Mouse (Mus musculus) cerebellum, adult 2 months (tissue): ENCODE measurements at regions not wholly inside any gene's neighbourhood (a gene's known extent, or its start where the extent isn't known, plus 50 kb on each side); places are given as distances from the start of the nearest gene placed in this dataset.

Experiments used
- DNase-seq, 2 experiments: peaks; one replicate each; pipeline ENCODE4 v3.0.0; 2021
- H3K27ac ChIP-seq: fragments of 200-500 bp; 2 replicates; pipeline ENCODE4 v1.5.1; 2012; ENCODE audit warnings: low read length, control low read depth, inconsistent platforms; ENCODE audit not compliant: insufficient read depth
- H3K27me3 ChIP-seq: fragments of 200-500 bp; 2 replicates; pipeline ENCODE4 v1.6.1; 2012; ENCODE audit warnings: inconsistent platforms, mild to moderate bottlenecking, low read length, moderate library complexity; ENCODE audit not compliant: control insufficient read depth, insufficient read depth
- H3K4me1 ChIP-seq: fragments of 200-500 bp; 2 replicates; pipeline ENCODE4 v1.6.1; 2011; ENCODE audit warnings: low read length; ENCODE audit not compliant: control insufficient read depth, insufficient read depth
- H3K4me3 ChIP-seq: fragments of 200-500 bp; replicated peaks from 2 replicates; pipeline ENCODE3; 2011; ENCODE audit warnings: mild to moderate bottlenecking, low read depth, low read length, control low read depth; ENCODE audit not compliant: insufficient read depth
- CTCF ChIP-seq: fragments of 200-500 bp; IDR thresholded peaks from 2 replicates; pipeline ENCODE4 v1.5.1; 2011; ENCODE audit warnings: low read depth, mild to moderate bottlenecking, control low read depth, low read length, moderate library complexity, borderline replicate concordance; ENCODE audit not compliant: insufficient read depth
- POLR2A ChIP-seq: fragments of 200-500 bp; IDR thresholded peaks from 2 replicates; pipeline ENCODE4 v1.6.1; 2011; ENCODE audit warnings: low read length, control low read depth, borderline replicate concordance; ENCODE audit not compliant: insufficient read depth
- WGBS: fragments of 180-500 bp; shearing (Covaris S2); methylation state at CpG from one replicate; pipeline ENCODE4 v1.1.7; 2018; 5-methylcytosine and 5-hydroxymethylcytosine counted together

- 65% methylated on average over 7 of the region's 7 CpGs for WGBS
- no peak for DNase-seq
Observed at GRCm38 (mm10) chr6:143663306-143663705, 496.3 kb downstream of the Etnk1 start.

DNA sequence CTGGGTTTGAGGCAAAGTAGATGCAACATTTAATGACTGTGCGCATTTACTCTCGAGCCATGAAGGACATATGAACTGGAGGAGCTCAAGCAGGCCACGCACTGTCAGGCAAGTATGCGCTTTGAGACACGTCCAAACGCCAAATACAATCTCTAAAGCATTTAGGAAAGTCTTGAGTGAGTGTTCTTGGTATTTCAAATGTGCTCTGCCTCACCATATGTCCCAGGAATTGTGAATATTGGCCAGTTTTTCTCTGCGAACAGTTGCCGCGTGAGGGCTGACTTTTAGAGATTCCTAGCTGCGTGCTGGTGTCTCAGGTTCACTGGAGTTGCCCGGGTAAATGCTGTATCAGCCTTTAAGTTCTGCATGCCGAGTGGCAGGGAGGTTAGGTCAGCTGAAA, 498.4 kb downstream of the Etnk1 start:
- Histone ChIP-seq H3K27ac (no peak overlapping the region), H3K27me3 (no peaks in the 10 kb centered on the region), H3K4me1 (no peaks in the 10 kb centered on the region), H3K4me3 (no peak overlapping the region)
- DNase-seq, result no peak
- WGBS, result 82% methylated on average over 12 of the region's 12 CpGs
- no peak for TF ChIP-seq POLR2A
- no peak for TF ChIP-seq CTCF

More at GRCm38 (mm10) chr6:143663306-143663705, 496.3 kb downstream of the Etnk1 start:
- TF ChIP-seq POLR2A (no peak), CTCF (no peak)
- no peaks in the 10 kb centered on the region for H3K27me3 ChIP-seq
- no peak overlapping the region for H3K27ac ChIP-seq
- H3K4me1 ChIP-seq, result no peaks in the 10 kb centered on the region
- no peak overlapping the region for H3K4me3 ChIP-seq

DNA sequence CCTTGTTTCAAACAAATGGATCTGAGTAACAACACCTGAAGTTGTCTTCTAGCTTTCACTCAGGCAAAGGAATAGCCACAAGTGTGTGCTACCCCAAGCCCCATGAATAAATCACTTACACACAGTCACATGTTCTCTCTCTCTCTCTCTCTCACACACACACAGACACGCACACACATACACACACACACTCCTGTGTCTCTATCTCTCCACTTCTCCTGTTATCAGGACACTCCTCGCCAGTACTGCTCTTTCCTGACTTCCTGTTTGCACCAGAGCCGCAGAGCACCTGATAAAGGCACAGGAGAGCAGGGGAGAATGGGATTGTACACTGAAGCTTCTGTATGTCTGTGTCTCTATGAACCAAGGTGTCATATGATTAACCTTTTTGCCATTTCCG, 501.5 kb downstream of the Etnk1 start:
- Histone ChIP-seq H3K4me1 (no peaks in the 10 kb centered on the region), H3K27ac (no peak overlapping the region), H3K4me3 (no peak overlapping the region), H3K27me3 (no peaks in the 10 kb centered on the region)
- WGBS, result 93% methylated on average over 4 of the region's 4 CpGs
- DNase-seq, result no peak
- no peak for TF ChIP-seq CTCF
- TF ChIP-seq POLR2A, result no peak

- Histone ChIP-seq H3K27me3 (no peaks in the 10 kb centered on the region), H3K4me3 (no peak overlapping the region), H3K4me1 (no peaks in the 10 kb centered on the region), H3K27ac (no peak overlapping the region)
- TF ChIP-seq CTCF (no peak), POLR2A (no peak)
- WGBS, result 77% methylated on average over 3 of the region's 3 CpGs
- DNase-seq, result no peak
Observed at GRCm38 (mm10) chr6:143669446-143670130, 502.6 kb downstream of the Etnk1 start.

- 83% methylated on average over 9 of the region's 9 CpGs for WGBS
- DNase-seq, result no peak
- Histone ChIP-seq H3K4me3 (no peak overlapping the region), H3K27ac (no peak overlapping the region), H3K27me3 (no peaks in the 10 kb centered on the region), H3K4me1 (no peaks in the 10 kb centered on the region)
- TF ChIP-seq CTCF (no peak), POLR2A (no peak)
Observed at GRCm38 (mm10) chr6:143690131-143690530, 523.1 kb downstream of the Etnk1 start.

- DNase-seq, result peak; percentile 22 to 40
- Histone ChIP-seq H3K4me1 (no peaks in the 10 kb centered on the region), H3K4me3 (no peak overlapping the region), H3K27ac (no peak overlapping the region), H3K27me3 (no peaks in the 10 kb centered on the region)
- 8% methylated on average over 6 of the region's 6 CpGs for WGBS
- no peak for TF ChIP-seq CTCF
- TF ChIP-seq POLR2A, result no peak
Observed at GRCm38 (mm10) chr6:143690866-143691265, 523.8 kb downstream of the Etnk1 start.

DNA sequence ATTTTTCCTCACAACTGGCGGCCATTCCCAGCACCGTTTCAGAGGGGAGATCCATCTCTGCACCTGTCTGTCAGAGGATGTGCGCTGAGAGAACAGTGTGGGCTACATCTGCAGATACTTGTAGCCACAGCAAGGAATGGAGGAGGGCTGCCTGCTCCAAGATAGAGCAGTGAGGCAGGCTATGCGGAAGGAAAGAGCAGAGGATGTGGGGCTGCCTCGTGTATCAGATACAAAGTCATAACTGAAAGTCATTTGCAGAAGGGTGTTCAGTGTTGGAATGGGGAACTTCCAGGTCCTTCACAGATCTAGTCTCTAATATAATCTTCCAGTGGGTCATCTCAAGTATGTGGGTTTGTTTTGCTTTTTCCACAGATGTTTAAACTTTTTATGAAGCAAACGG, 531.0 kb downstream of the Etnk1 start:
- WGBS, result 53% methylated on average over 6 of the region's 6 CpGs
- TF ChIP-seq CTCF (no peak), POLR2A (no peak)
- Histone ChIP-seq H3K4me3 (no peak overlapping the region), H3K27ac (no peak overlapping the region), H3K4me1 (no peaks in the 10 kb centered on the region), H3K27me3 (no peaks in the 10 kb centered on the region)
- no peak for DNase-seq

DNA sequence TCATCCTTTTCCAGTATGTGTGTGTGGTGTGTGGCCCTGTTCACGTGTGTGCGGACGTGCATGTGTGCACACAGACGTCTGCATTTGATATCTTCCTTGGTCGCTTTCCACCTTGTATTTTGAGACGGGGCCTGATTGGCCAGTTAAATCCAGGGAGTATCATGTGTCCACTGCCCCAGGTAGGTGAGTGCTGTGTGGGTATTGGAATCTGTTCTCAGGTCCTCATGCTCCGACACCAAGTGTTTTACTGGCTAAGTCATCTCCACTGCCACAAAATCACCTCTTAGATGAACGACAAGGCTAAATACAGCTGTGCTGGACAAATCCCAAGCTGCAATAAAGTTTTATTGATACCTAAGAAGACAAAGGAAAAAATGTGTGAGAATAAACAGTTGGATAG, 537.0 kb downstream of the Etnk1 start:
- H3K4me1 ChIP-seq, result no peaks in the 10 kb centered on the region
- no peak overlapping the region for H3K4me3 ChIP-seq
- no peak overlapping the region for H3K27ac ChIP-seq
- TF ChIP-seq CTCF (no peak), POLR2A (no peak)
- DNase-seq, result no peak
- H3K27me3 ChIP-seq, result no peaks in the 10 kb centered on the region; the same call in 1 of the 2 replicates
- 90% methylated on average over 8 of the region's 8 CpGs for WGBS
